ENCODE assay signal across 21 mouse cellular contexts in genomic region chr3:3746542-3746941, GRCm38 (mm10).
DNase-seq lines count a peak whose midpoint lies in the region; ATAC-seq and TF ChIP-seq lines count a peak whose summit lies in the region.
"Had no signal": no experiment of that assay in that cellular context is flagged by ENCODE, and none has a peak within 500 bp of the region (broad histone marks: within the 10 kb centered on the region; RNA-seq: fewer than 3 reads in every experiment).

No protein-coding gene starts in this region.

- ATAC-seq in limb, embryonic 13.5 days (ENCODE audit: low FRiP score, low read depth) = peak; percentile 77
- peak; percentile 77 for ATAC-seq in limb, embryonic 14.5 days (ENCODE audit: low FRiP score, low read depth)
- ATAC-seq in forebrain, embryonic 11.5 days (replicated peaks; ENCODE audit: low FRiP score) = no peak
- ATAC-seq: forebrain, embryonic 13.5 days; forebrain, embryonic 16.5 days had no signal

- no peaks in the 10 kb centered on the region for H3K27me3 ChIP-seq in limb, embryonic 13.5 days
- no peaks in the 10 kb centered on the region for H3K27me3 ChIP-seq in limb, embryonic 10.5 days (ENCODE audit: low read depth, poor library complexity, severe bottlenecking)
- H3K27me3 ChIP-seq in limb, embryonic 14.5 days (ENCODE audit: control insufficient read depth, insufficient read depth, low read length) = no peaks in the 10 kb centered on the region
- H3K27me3 ChIP-seq in forebrain, embryonic 11.5 days (ENCODE audit: control insufficient read depth, insufficient read depth, low read length) = no peaks in the 10 kb centered on the region
- H3K27me3 ChIP-seq: embryonic facial prominence, embryonic 13.5 days; embryonic facial prominence, embryonic 15.5 days; forebrain, embryonic 13.5 days had no signal

- no peak overlapping the region for H3K4me3 ChIP-seq in limb, embryonic 13.5 days
- no peak overlapping the region for H3K4me3 ChIP-seq in limb, embryonic 10.5 days
- no peak overlapping the region for H3K4me3 ChIP-seq in limb, embryonic 14.5 days (replicated peaks; ENCODE audit: low read length)
- H3K4me3 ChIP-seq in forebrain, embryonic 11.5 days (ENCODE audit: low read depth, low read length) = no peak overlapping the region
- H3K4me3 ChIP-seq: embryonic facial prominence, embryonic 13.5 days; embryonic facial prominence, embryonic 15.5 days; erythroblast, embryonic 14.5 days; forebrain, embryonic 10.5 days; forebrain, embryonic 13.5 days had no signal

- H3K4me2 ChIP-seq in limb, embryonic 13.5 days (replicated peaks) = no peak overlapping the region
- H3K4me2 ChIP-seq in limb, embryonic 14.5 days (replicated peaks; ENCODE audit: low read depth, low read length, severe bottlenecking) = no peak overlapping the region
- H3K4me2 ChIP-seq in forebrain, embryonic 11.5 days (ENCODE audit: low read depth, low read length, severe bottlenecking) = no peak overlapping the region
- H3K4me2 ChIP-seq: embryonic facial prominence, embryonic 13.5 days; embryonic facial prominence, embryonic 15.5 days; forebrain, embryonic 13.5 days had no signal

- no peaks in the 10 kb centered on the region for H3K4me1 ChIP-seq in limb, embryonic 13.5 days
- no peaks in the 10 kb centered on the region for H3K4me1 ChIP-seq in limb, embryonic 10.5 days
- H3K4me1 ChIP-seq in limb, embryonic 14.5 days (ENCODE audit: control insufficient read depth, insufficient read depth, low read length) = no peaks in the 10 kb centered on the region
- no peaks in the 10 kb centered on the region for H3K4me1 ChIP-seq in forebrain, embryonic 11.5 days (replicated peaks; ENCODE audit: control insufficient read depth, insufficient read depth, low read length)
- H3K4me1 ChIP-seq: embryonic facial prominence, embryonic 13.5 days; embryonic facial prominence, embryonic 15.5 days; forebrain, embryonic 10.5 days; forebrain, embryonic 13.5 days had no signal

- H3K9ac ChIP-seq in limb, embryonic 13.5 days = no peak overlapping the region
- H3K9ac ChIP-seq in limb, embryonic 14.5 days (ENCODE audit: low read depth, low read length, severe bottlenecking) = no peak overlapping the region
- H3K9ac ChIP-seq in forebrain, embryonic 11.5 days (ENCODE audit: low read length) = no peak overlapping the region
- H3K9ac ChIP-seq: embryonic facial prominence, embryonic 13.5 days; embryonic facial prominence, embryonic 15.5 days; forebrain, embryonic 13.5 days had no signal

- no peaks in the 10 kb centered on the region for H3K9me3 ChIP-seq in limb, embryonic 13.5 days
- no peaks in the 10 kb centered on the region for H3K9me3 ChIP-seq in limb, embryonic 10.5 days (replicated peaks)
- no peaks in the 10 kb centered on the region for H3K9me3 ChIP-seq in limb, embryonic 14.5 days (ENCODE audit: control insufficient read depth, low read length)
- H3K9me3 ChIP-seq in forebrain, embryonic 11.5 days (ENCODE audit: control insufficient read depth, low read length) = no peaks in the 10 kb centered on the region
- H3K9me3 ChIP-seq: embryonic facial prominence, embryonic 13.5 days; embryonic facial prominence, embryonic 15.5 days; forebrain, embryonic 10.5 days; forebrain, embryonic 13.5 days had no signal

- DNase-seq in limb, embryonic 10.5 days (ENCODE audit: low spot score) = no peak
- DNase-seq in limb, embryonic 14.5 days (ENCODE audit: low spot score) = peak; percentile 13
- DNase-seq in mesoderm, embryonic 11.5 days (ENCODE audit: low read depth, low spot score) = peak; percentile 38
- DNase-seq in forebrain, embryonic 11.5 days (ENCODE audit: low spot score) = no peak
- DNase-seq: adrenal gland, adult 2 months; adrenal gland, postnatal 10 days; adrenal gland, postnatal 25 days; cerebellum, adult 11 months; cerebellum, adult 18-20 months; cerebellum, adult 8-10 months; cerebellum, adult 9-11 months; cerebellum, postnatal 14 days; cerebellum, postnatal 36 days; embryo, embryonic 11 days had no signal

- TF ChIP-seq POLR2A in limb, embryonic 14.5 days (IDR thresholded peaks at IDR 0.05; ENCODE audit: borderline replicate concordance, extremely low read depth, insufficient read depth, insufficient read length) = no peak

- no peaks in the 10 kb centered on the region for H3K36me3 ChIP-seq in limb, embryonic 13.5 days
- no peaks in the 10 kb centered on the region for H3K36me3 ChIP-seq in limb, embryonic 10.5 days
- no peaks in the 10 kb centered on the region for H3K36me3 ChIP-seq in limb, embryonic 14.5 days (ENCODE audit: control insufficient read depth, insufficient read depth, low read length)
- no peaks in the 10 kb centered on the region for H3K36me3 ChIP-seq in forebrain, embryonic 11.5 days (ENCODE audit: control insufficient read depth, insufficient read depth, low read length)
- H3K36me3 ChIP-seq: embryonic facial prominence, embryonic 13.5 days; embryonic facial prominence, embryonic 15.5 days; forebrain, embryonic 10.5 days had no signal

- H3K27ac ChIP-seq in limb, embryonic 13.5 days = no peak overlapping the region
- H3K27ac ChIP-seq in limb, embryonic 10.5 days = no peak overlapping the region
- no peak overlapping the region for H3K27ac ChIP-seq in limb, embryonic 14.5 days (replicated peaks; ENCODE audit: low read depth, low read length)
- no peak overlapping the region for H3K27ac ChIP-seq in forebrain, embryonic 11.5 days (ENCODE audit: low read depth, low read length)
- H3K27ac ChIP-seq: embryonic facial prominence, embryonic 13.5 days; embryonic facial prominence, embryonic 15.5 days; forebrain, embryonic 10.5 days; forebrain, embryonic 13.5 days had no signal

Comparison
In these comparisons a context has a peak if more than half of its experiments do, and no peak if none do; other contexts are left out.
1. DNase-seq: peak in limb, embryonic 14.5 days (single experiment) and mesoderm, embryonic 11.5 days (single experiment); none in limb, embryonic 10.5 days (single experiment) and forebrain, embryonic 11.5 days (single experiment).